ENCODE assay signal across 27 mouse cellular contexts in the genomic region with DNA sequence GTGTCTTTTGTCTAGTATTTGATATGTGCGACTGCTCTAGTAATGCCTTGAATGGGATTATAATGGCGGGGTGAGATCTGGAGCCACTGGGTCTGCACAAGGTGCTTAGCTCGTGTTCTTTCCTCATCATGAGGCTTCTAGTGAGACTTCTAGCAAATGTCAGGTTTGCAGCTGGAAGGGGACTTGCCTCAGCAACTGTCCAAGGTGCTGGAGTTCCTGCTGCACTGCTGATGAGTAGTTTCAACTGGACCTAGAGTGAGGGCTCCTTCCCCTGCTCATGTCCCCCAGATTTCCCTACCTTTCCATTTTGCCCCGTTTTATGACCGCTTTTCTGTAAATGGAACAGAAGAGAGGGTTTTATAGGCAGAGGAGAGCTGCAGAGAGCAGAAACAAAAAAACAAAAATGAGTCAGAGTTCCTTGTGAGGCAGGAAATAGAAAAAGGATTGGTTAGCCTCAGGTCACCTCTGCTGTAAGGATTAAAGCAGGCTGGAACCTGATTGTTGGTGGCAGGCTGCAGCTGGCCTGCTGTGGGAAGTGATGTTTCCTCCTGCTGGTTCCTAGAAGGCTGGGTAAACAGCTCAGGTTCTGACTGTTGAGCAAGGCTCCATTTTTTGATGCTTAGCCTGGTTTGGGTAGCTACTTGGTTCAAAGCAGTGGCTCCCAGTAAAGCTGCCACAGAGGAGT.
A peak's percentile ranks its signal among the peaks of the same experiment; 100 is the strongest.
DNase-seq lines count a peak whose midpoint lies in the region; ATAC-seq and TF ChIP-seq lines count a peak whose summit lies in the region.
"Had no signal": no experiment of that assay in that cellular context is flagged by ENCODE, and none has a peak within 500 bp of the region (broad histone marks: within the 10 kb centered on the region; RNA-seq: fewer than 3 reads in every experiment).

No protein-coding gene starts in this region.

- peak; percentile 37 for DNase-seq in embryo, embryonic 11 days
- no peak for DNase-seq in embryo, embryonic 9.5 days (ENCODE audit: extremely low spot score)
- peak; percentile 30 for DNase-seq in neural tube, embryonic 11.5 days (ENCODE audit: low spot score)
- peak; percentile 28 for DNase-seq in WW6 (ENCODE audit: low read depth, low spot score)
- DNase-seq in forebrain, embryonic 14.5 days (ENCODE audit: low spot score), result no peak
- no peak for DNase-seq in heart, postnatal 4 days
- DNase-seq: adrenal gland, adult 8-10 months; cerebellum, adult 2 months; cerebellum, postnatal 36 days; kidney, postnatal 36 days; layer of hippocampus, adult 9-11 months; liver, embryonic 13.5 days; lung, adult 2 months; lung, postnatal 36 days; retina, postnatal 1 day; right cerebral cortex, postnatal 25 days; spleen, adult 18-20 months; thymus, postnatal 14 days had no signal

- no peak overlapping the region for H3K4me3 ChIP-seq in neural tube, embryonic 11.5 days (ENCODE audit: low read depth, low read length)
- H3K4me3 ChIP-seq in neural tube, embryonic 15.5 days (replicated peaks), result no peak overlapping the region
- no peak overlapping the region for H3K4me3 ChIP-seq in olfactory bulb, adult 2 months (ENCODE audit: insufficient read depth, low read depth, low read length)
- no peak overlapping the region for H3K4me3 ChIP-seq in forebrain, embryonic 14.5 days (ENCODE audit: low read depth, low read length)
- H3K4me3 ChIP-seq: embryonic facial prominence, embryonic 13.5 days; erythroblast, embryonic 14.5 days; forebrain, embryonic 13.5 days; liver, embryonic 13.5 days; megakaryocyte, embryonic 14.5 days had no signal

- no peak for TF ChIP-seq CTCF in olfactory bulb, adult 2 months (IDR thresholded peaks at IDR 0.05; ENCODE audit: insufficient read depth, low read depth, low read length)

- H3K4me1 ChIP-seq in neural tube, embryonic 11.5 days (ENCODE audit: control insufficient read depth, insufficient read depth, low read length), result no peaks in the 10 kb centered on the region
- H3K4me1 ChIP-seq in neural tube, embryonic 15.5 days, result peaks cover 14% of the 10 kb centered on the region
- H3K4me1 ChIP-seq in olfactory bulb, adult 2 months (ENCODE audit: control insufficient read depth, insufficient read depth, low read length), result peaks cover 36% of the 10 kb centered on the region
- H3K4me1 ChIP-seq in forebrain, embryonic 14.5 days (ENCODE audit: control insufficient read depth, insufficient read depth, low read length), result no peaks in the 10 kb centered on the region
- H3K4me1 ChIP-seq: embryonic facial prominence, embryonic 13.5 days; forebrain, embryonic 13.5 days had no signal

- TF ChIP-seq POLR2A in olfactory bulb, adult 2 months (IDR thresholded peaks at IDR 0.05; ENCODE audit: insufficient read depth, low read depth, low read length), result no peak

- H3K27ac ChIP-seq in neural tube, embryonic 11.5 days (ENCODE audit: low read depth, low read length), result no peak overlapping the region
- no peak overlapping the region for H3K27ac ChIP-seq in neural tube, embryonic 15.5 days (replicated peaks)
- H3K27ac ChIP-seq in olfactory bulb, adult 2 months (ENCODE audit: insufficient read depth, low read depth, low read length), result peak overlapping the region; percentile 90
- H3K27ac ChIP-seq in forebrain, embryonic 14.5 days (ENCODE audit: low read depth, low read length), result no peak overlapping the region
- H3K27ac ChIP-seq: embryonic facial prominence, embryonic 13.5 days; forebrain, embryonic 13.5 days; hindbrain, postnatal 0 days; liver, embryonic 13.5 days had no signal

- H3K27me3 ChIP-seq in neural tube, embryonic 11.5 days (ENCODE audit: control insufficient read depth, insufficient read depth, low read length), result no peaks in the 10 kb centered on the region
- no peaks in the 10 kb centered on the region for H3K27me3 ChIP-seq in neural tube, embryonic 15.5 days (replicated peaks)
- H3K27me3 ChIP-seq in forebrain, embryonic 14.5 days (replicated peaks; ENCODE audit: control insufficient read depth, insufficient read depth, low read length), result no peaks in the 10 kb centered on the region
- H3K27me3 ChIP-seq: embryonic facial prominence, embryonic 13.5 days; forebrain, embryonic 13.5 days; liver, embryonic 13.5 days; megakaryocyte, embryonic 14.5 days had no signal

- peaks cover 2% of the 10 kb centered on the region; the same call in 1 of the 2 replicates for H3K9me3 ChIP-seq in neural tube, embryonic 11.5 days (ENCODE audit: control insufficient read depth, low read length)
- 0 out of 2 replicates have a peak, but pooled peaks cover 4% of the 10 kb centered on the region for H3K9me3 ChIP-seq in neural tube, embryonic 15.5 days (replicated peaks)
- peaks cover 9% of the 10 kb centered on the region; the same call in 1 of the 2 replicates for H3K9me3 ChIP-seq in forebrain, embryonic 14.5 days (replicated peaks; ENCODE audit: control insufficient read depth, low read length)
- H3K9me3 ChIP-seq: megakaryocyte, embryonic 14.5 days had no signal

- 77% methylated on average over 5 of the region's 5 CpGs for WGBS in neural tube, embryonic 11.5 days
- 68% methylated on average over 5 of the region's 5 CpGs for WGBS in neural tube, embryonic 15.5 days
- 40% methylated on average over 5 of the region's 5 CpGs for WGBS in olfactory bulb, adult 2 months
- 83% methylated on average over 5 of the region's 5 CpGs for WGBS in forebrain, embryonic 14.5 days

- H3K36me3 ChIP-seq in neural tube, embryonic 11.5 days (ENCODE audit: control insufficient read depth, insufficient read depth, low read length), result 0 out of 2 replicates have a peak, but pooled peaks cover 2% of the 10 kb centered on the region
- no peaks in the 10 kb centered on the region for H3K36me3 ChIP-seq in neural tube, embryonic 15.5 days
- no peaks in the 10 kb centered on the region for H3K36me3 ChIP-seq in forebrain, embryonic 14.5 days (ENCODE audit: control insufficient read depth, insufficient read depth, low read length)

- ATAC-seq in neural tube, embryonic 11.5 days (ENCODE audit: insufficient read depth, low FRiP score, low TSS enrichment), result no peak
- no peak for ATAC-seq in neural tube, embryonic 15.5 days (ENCODE audit: low FRiP score)
- no peak for ATAC-seq in forebrain, embryonic 14.5 days
- ATAC-seq: forebrain, embryonic 13.5 days; hindbrain, postnatal 0 days; intestine, postnatal 0 days had no signal

- H3K4me2 ChIP-seq in neural tube, embryonic 11.5 days (ENCODE audit: low read depth), result no peak overlapping the region
- no peak overlapping the region for H3K4me2 ChIP-seq in neural tube, embryonic 15.5 days
- no peak overlapping the region for H3K4me2 ChIP-seq in forebrain, embryonic 14.5 days (ENCODE audit: low read length)
- H3K4me2 ChIP-seq: embryonic facial prominence, embryonic 13.5 days; forebrain, embryonic 13.5 days; heart, embryonic 11.5 days; liver, embryonic 13.5 days had no signal

- no peak overlapping the region for H3K9ac ChIP-seq in neural tube, embryonic 11.5 days (ENCODE audit: low read length)
- H3K9ac ChIP-seq in neural tube, embryonic 15.5 days (replicated peaks), result no peak overlapping the region
- H3K9ac ChIP-seq in forebrain, embryonic 14.5 days (ENCODE audit: low read length), result no peak overlapping the region
- H3K9ac ChIP-seq: embryonic facial prominence, embryonic 13.5 days; forebrain, embryonic 13.5 days; liver, embryonic 13.5 days had no signal

Comparison
In these comparisons a context has a peak if more than half of its experiments do, and no peak if none do; other contexts are left out.
1. DNase-seq: peak in embryo, embryonic 11 days (single experiment), neural tube, embryonic 11.5 days (single experiment) and WW6 (single experiment); none in embryo, embryonic 9.5 days (single experiment), forebrain, embryonic 14.5 days (single experiment) and heart, postnatal 4 days (single experiment).